ENCODE assay signal across 14 mouse cellular contexts in the genomic region with DNA sequence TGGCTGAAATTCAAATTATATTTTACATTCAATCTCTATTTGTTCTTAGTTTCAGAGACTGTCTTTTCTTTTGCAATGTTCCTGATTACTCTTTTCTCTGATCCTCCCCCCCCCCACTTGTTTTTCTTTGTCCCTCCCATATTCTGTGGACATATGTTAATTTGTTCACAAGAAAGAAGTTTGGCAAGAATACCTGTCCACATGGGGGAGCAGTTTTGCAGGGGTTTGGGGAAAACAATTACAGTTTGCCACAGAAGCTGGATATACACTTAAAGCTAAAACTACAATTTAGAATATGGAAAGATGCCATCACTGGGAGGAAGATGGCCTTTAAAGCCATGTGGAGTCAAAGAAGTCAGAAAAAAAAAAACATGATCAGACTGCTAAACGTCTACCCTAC.
DNase-seq lines count a peak whose midpoint lies in the region; ATAC-seq and TF ChIP-seq lines count a peak whose summit lies in the region.
"Had no signal": no experiment of that assay in that cellular context is flagged by ENCODE, and none has a peak within 500 bp of the region (broad histone marks: within the 10 kb centered on the region; RNA-seq: fewer than 3 reads in every experiment).

No protein-coding gene starts in this region.

- no peak overlapping the region for H3K4me3 ChIP-seq in forebrain, postnatal 0 days (ENCODE audit: low read depth, low read length)
- H3K4me3 ChIP-seq in forebrain, embryonic 12.5 days (replicated peaks) = no peak overlapping the region
- no peak overlapping the region for H3K4me3 ChIP-seq in kidney, embryonic 16.5 days (ENCODE audit: low read length)
- no peak overlapping the region for H3K4me3 ChIP-seq in E14TG2a.4 (replicated peaks; ENCODE audit: low read length)
- H3K4me3 ChIP-seq: neural tube, embryonic 12.5 days had no signal

- 0 out of 2 replicates have a peak, but pooled peaks have one; percentile 4 for TF ChIP-seq CTCF in forebrain, postnatal 0 days (IDR thresholded peaks at IDR 0.05; ENCODE audit: low read depth)
- peak; percentile 21 for TF ChIP-seq CTCF in E14TG2a.4 (conservative IDR thresholded peaks at IDR 0.05; ENCODE audit: low read length)

- no peaks in the 10 kb centered on the region for H3K4me1 ChIP-seq in forebrain, postnatal 0 days (ENCODE audit: insufficient read depth)
- H3K4me1 ChIP-seq in forebrain, embryonic 12.5 days = 0 out of 2 replicates have a peak, but pooled peaks cover 3% of the 10 kb centered on the region
- H3K4me1 ChIP-seq in kidney, embryonic 16.5 days (ENCODE audit: insufficient read depth, low read length) = no peaks in the 10 kb centered on the region
- peaks cover 58% of the 10 kb centered on the region for H3K4me1 ChIP-seq in E14TG2a.4 (replicated peaks; ENCODE audit: low read depth, low read length)
- H3K4me1 ChIP-seq: neural tube, embryonic 12.5 days had no signal

- no peak overlapping the region for H3K4me2 ChIP-seq in forebrain, postnatal 0 days (ENCODE audit: low read depth)
- no peak overlapping the region for H3K4me2 ChIP-seq in forebrain, embryonic 12.5 days
- H3K4me2 ChIP-seq in kidney, embryonic 16.5 days (replicated peaks; ENCODE audit: low read depth, low read length) = no peak overlapping the region
- H3K4me2 ChIP-seq: midbrain, embryonic 11.5 days; neural tube, embryonic 12.5 days had no signal

- no peak overlapping the region for H3K27ac ChIP-seq in forebrain, postnatal 0 days (ENCODE audit: low read depth, low read length)
- no peak overlapping the region for H3K27ac ChIP-seq in forebrain, embryonic 12.5 days
- no peak overlapping the region for H3K27ac ChIP-seq in kidney, embryonic 16.5 days (ENCODE audit: low read length)
- H3K27ac ChIP-seq: neural tube, embryonic 12.5 days had no signal

- no peaks in the 10 kb centered on the region for H3K36me3 ChIP-seq in forebrain, postnatal 0 days (ENCODE audit: insufficient read depth)
- no peaks in the 10 kb centered on the region for H3K36me3 ChIP-seq in forebrain, embryonic 12.5 days (replicated peaks)
- H3K36me3 ChIP-seq in kidney, embryonic 16.5 days (ENCODE audit: insufficient read depth, low read length) = no peaks in the 10 kb centered on the region
- no peaks in the 10 kb centered on the region for H3K36me3 ChIP-seq in E14TG2a.4 (ENCODE audit: insufficient read depth, low read length)
- H3K36me3 ChIP-seq: neural tube, embryonic 12.5 days had no signal

- no peaks in the 10 kb centered on the region for H3K27me3 ChIP-seq in forebrain, postnatal 0 days (ENCODE audit: insufficient read depth, low read length)
- no peaks in the 10 kb centered on the region for H3K27me3 ChIP-seq in forebrain, embryonic 12.5 days
- no peaks in the 10 kb centered on the region for H3K27me3 ChIP-seq in kidney, embryonic 16.5 days (ENCODE audit: insufficient read depth, low read length)
- peaks cover 8% of the 10 kb centered on the region; the same call in 1 of the 2 replicates for H3K27me3 ChIP-seq in E14TG2a.4 (ENCODE audit: insufficient read depth, low read length)
- H3K27me3 ChIP-seq: CH12.LX; neural tube, embryonic 12.5 days had no signal

- 76% methylated on average over 1 of the region's 1 CpGs for WGBS in forebrain, postnatal 0 days
- WGBS in forebrain, embryonic 12.5 days = 90% methylated on average over 1 of the region's 1 CpGs
- 57% methylated on average over 1 of the region's 1 CpGs for WGBS in kidney, embryonic 16.5 days

- no peaks in the 10 kb centered on the region for H3K9me3 ChIP-seq in forebrain, postnatal 0 days (ENCODE audit: low read length)
- H3K9me3 ChIP-seq in forebrain, embryonic 12.5 days = no peaks in the 10 kb centered on the region
- H3K9me3 ChIP-seq in kidney, embryonic 16.5 days (ENCODE audit: low read length) = no peaks in the 10 kb centered on the region
- no peaks in the 10 kb centered on the region for H3K9me3 ChIP-seq in E14TG2a.4 (ENCODE audit: low read length)
- H3K9me3 ChIP-seq: neural tube, embryonic 12.5 days had no signal

- no peak for ATAC-seq in forebrain, postnatal 0 days
- ATAC-seq in forebrain, embryonic 12.5 days (ENCODE audit: low FRiP score) = no peak
- no peak for ATAC-seq in kidney, embryonic 16.5 days (ENCODE audit: low FRiP score, low TSS enrichment)

- no peak overlapping the region for H3K9ac ChIP-seq in forebrain, postnatal 0 days
- no peak overlapping the region for H3K9ac ChIP-seq in forebrain, embryonic 12.5 days
- no peak overlapping the region for H3K9ac ChIP-seq in kidney, embryonic 16.5 days (replicated peaks; ENCODE audit: low read length)
- H3K9ac ChIP-seq: neural tube, embryonic 12.5 days had no signal

- no peak for DNase-seq in forebrain, postnatal 0 days
- peak; percentile 23 for DNase-seq in kidney, postnatal 10 days
- DNase-seq in lung, postnatal 14 days = peak; percentile 33
- no peak for DNase-seq in right cerebral cortex, postnatal 10 days (ENCODE audit: low spot score in 2 of 2)
- DNase-seq: cerebellum, adult 11-12 months; gastrocnemius, postnatal 25 days; kidney, adult 18-20 months; thymus, postnatal 25 days had no signal

Comparison
In these comparisons a context has a peak if more than half of its experiments do, and no peak if none do; other contexts are left out.
1. DNase-seq: peak in kidney, postnatal 10 days (single experiment) and lung, postnatal 14 days (single experiment); none in forebrain, postnatal 0 days (single experiment) and right cerebral cortex, postnatal 10 days (0 of 2).